Mouse (Mus musculus) lung, embryonic 16.5 days (tissue): ENCODE measurements around the gene St6galnac6. TPM values are rescaled to one million over a fixed set of nuclear protein-coding genes. Genes with fewer than 3 reads are reported as not detected.
A peak's percentile ranks its signal among the peaks of the same experiment; 100 is the strongest.

Experiments
- ATAC-seq: fragments of 200-750 bp; cut with Nextera tagmentation; 2 replicates; pipeline ENCODE4 v1.8.0; 2017; ENCODE audit warnings: low read depth, mild to moderate bottlenecking, moderate library complexity
- H3K27ac ChIP-seq: fragments of 300-500 bp; sonication (generic); 2 replicates; pipeline ENCODE4 v1.5.1; 2014; ENCODE audit warnings: mild to moderate bottlenecking, control low read depth, low read length
- H3K27me3 ChIP-seq: fragments of 300-500 bp; sonication (generic); 2 replicates; pipeline ENCODE4 v1.6.1; 2014; ENCODE audit warnings: low read depth, low read length, mixed read lengths; ENCODE audit not compliant: control insufficient read depth, insufficient read depth
- H3K36me3 ChIP-seq: fragments of 300-500 bp; sonication (generic); 2 replicates; pipeline ENCODE4 v1.6.1; 2014; ENCODE audit warnings: low read length; ENCODE audit not compliant: control insufficient read depth, insufficient read depth
- H3K4me1 ChIP-seq: fragments of 300-500 bp; sonication (generic); replicated peaks from 2 replicates; pipeline ENCODE4 v1.6.1; 2014; ENCODE audit warnings: low read length, mixed read lengths; ENCODE audit not compliant: control insufficient read depth, insufficient read depth
- H3K4me2 ChIP-seq: fragments of 300-500 bp; sonication (generic); 2 replicates; pipeline ENCODE4 v1.6.1; 2014; ENCODE audit warnings: low read depth, low read length, control low read depth
- H3K4me3 ChIP-seq: fragments of 300-500 bp; sonication (generic); 2 replicates; pipeline ENCODE4 v1.5.1; 2014; ENCODE audit warnings: mild to moderate bottlenecking, low read length, control low read depth
- H3K9ac ChIP-seq: fragments of 300-500 bp; sonication (generic); 2 replicates; pipeline ENCODE4 v1.6.1; 2014; ENCODE audit warnings: low read length, control low read depth
- H3K9me3 ChIP-seq: fragments of 300-500 bp; sonication (generic); 2 replicates; pipeline ENCODE4 v1.6.1; 2016; ENCODE audit warnings: low read length; ENCODE audit not compliant: control insufficient read depth
- WGBS: fragments of 180-500 bp; shearing (Covaris S2); extraction: QIAGEN DNeasy Blood & Tissue Kit; methylation state at CpG from one replicate; pipeline ENCODE4 v1.1.7; 2014; 5-methylcytosine and 5-hydroxymethylcytosine counted together
- polyA plus RNA-seq: library from polyadenylated mRNA; unstranded; fragments of >200 nt; fragmentation: Nextera tagmentation; extraction: Ambion mirVana; gene quantifications from 2 replicates; pipeline ENCODE4 v1.2.1, GENCODE M21; 2015

St6galnac6 gene
- polyA plus RNA-seq, 1 experiment from 2014 or later = 25.4 TPM

- 89% methylated on average over 13 of the region's 13 CpGs for WGBS
- Histone ChIP-seq H3K4me1 (peaks cover 6% of the 10 kb centered on the region; the same call in 1 of the 2 replicates), H3K27ac (no peak overlapping the region), H3K27me3 (no peaks in the 10 kb centered on the region), H3K9ac (no peak overlapping the region), H3K4me3 (no peak overlapping the region), H3K4me2 (no peak overlapping the region), H3K9me3 (no peaks in the 10 kb centered on the region), H3K36me3 (peaks cover 9% of the 10 kb centered on the region)
- ATAC-seq = no peak
Observed at GRCm38 (mm10) chr2:32596725-32597124, 2.8 kb upstream of the St6galnac6 start.

DNA sequence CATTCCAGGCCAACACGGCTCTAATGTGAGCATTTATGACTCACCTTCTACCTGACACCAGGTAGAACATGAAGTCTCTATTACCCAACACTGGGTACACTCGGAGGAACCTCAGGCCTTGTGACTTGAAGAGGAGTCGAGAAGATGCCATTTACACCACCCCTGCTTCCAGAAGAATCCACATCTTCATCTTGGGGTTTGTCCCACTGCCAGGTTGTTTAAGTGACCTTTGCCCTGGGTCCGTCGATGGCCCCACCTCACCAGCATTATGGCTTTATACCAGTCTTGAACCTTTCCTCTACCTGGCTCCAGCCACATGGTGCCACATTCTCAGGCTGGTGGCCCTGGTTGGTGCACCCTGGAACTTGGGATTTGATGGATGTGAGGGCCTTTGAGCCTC lies 2.3 kb upstream of the St6galnac6 start:
- 80% methylated on average over 5 of the region's 5 CpGs for WGBS
- Histone ChIP-seq H3K4me2 (no peak overlapping the region), H3K4me1 (peaks cover 11% of the 10 kb centered on the region), H3K27me3 (no peaks in the 10 kb centered on the region), H3K9me3 (no peaks in the 10 kb centered on the region), H3K27ac (no peak overlapping the region), H3K9ac (no peak overlapping the region), H3K36me3 (peaks cover 9% of the 10 kb centered on the region), H3K4me3 (no peak overlapping the region)
- no peak for ATAC-seq

DNA sequence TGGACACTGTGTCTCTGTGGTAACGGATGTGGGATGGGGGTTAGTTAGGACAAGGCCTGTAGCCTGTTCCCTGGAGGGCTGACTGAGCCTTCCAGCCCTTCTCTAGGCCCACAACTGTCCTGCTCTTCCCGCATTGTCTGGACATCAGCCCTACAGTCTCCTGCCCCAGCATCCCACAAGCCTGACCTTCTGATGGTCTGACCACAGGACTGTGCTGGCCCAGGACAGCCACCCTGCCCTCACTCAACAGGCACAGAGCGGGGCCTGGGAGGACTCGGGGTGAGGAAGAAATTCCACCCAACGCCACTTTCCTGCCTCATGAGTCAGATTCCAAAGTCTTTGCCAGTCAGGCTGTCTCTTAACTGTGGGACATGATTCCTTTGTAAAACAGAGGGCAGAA lies 1.8 kb upstream of the St6galnac6 start:
- H3K9ac ChIP-seq = no peak overlapping the region
- no peaks in the 10 kb centered on the region for H3K27me3 ChIP-seq
- no peak overlapping the region for H3K27ac ChIP-seq
- peaks cover 9% of the 10 kb centered on the region for H3K36me3 ChIP-seq
- no peak overlapping the region for H3K4me2 ChIP-seq
- H3K9me3 ChIP-seq = no peaks in the 10 kb centered on the region
- 84% methylated on average over 5 of the region's 5 CpGs for WGBS
- H3K4me1 ChIP-seq = peaks cover 10% of the 10 kb centered on the region
- no peak overlapping the region for H3K4me3 ChIP-seq
- no peak for ATAC-seq

DNA sequence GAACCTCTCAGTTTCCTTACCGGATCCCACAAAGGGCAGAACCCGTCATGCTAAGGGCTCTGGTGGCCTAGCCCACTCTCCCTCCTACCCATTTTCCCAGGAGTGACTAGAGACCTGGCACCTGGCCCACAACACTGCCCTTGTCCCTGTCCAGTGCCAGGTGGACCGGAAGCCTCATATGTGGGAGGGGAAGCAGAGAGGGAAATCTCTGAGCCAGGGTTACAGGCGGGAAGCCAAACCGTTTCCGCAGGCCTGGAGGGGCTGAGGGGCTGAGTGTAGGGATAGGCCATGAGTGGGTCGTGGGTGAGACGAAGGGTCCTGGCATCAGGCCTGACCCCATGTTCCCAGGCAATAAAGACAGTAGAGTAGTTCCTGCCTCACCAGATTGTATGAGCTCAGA lies 1.0 kb upstream of the St6galnac6 start:
- Histone ChIP-seq H3K27me3 (no peaks in the 10 kb centered on the region), H3K27ac (no peak overlapping the region), H3K4me1 (peaks cover 10% of the 10 kb centered on the region), H3K4me2 (no peak overlapping the region), H3K9ac (no peak overlapping the region), H3K4me3 (no peak overlapping the region), H3K36me3 (peaks cover 9% of the 10 kb centered on the region), H3K9me3 (no peaks in the 10 kb centered on the region)
- no peak for ATAC-seq
- 78% methylated on average over 8 of the region's 8 CpGs for WGBS

DNA sequence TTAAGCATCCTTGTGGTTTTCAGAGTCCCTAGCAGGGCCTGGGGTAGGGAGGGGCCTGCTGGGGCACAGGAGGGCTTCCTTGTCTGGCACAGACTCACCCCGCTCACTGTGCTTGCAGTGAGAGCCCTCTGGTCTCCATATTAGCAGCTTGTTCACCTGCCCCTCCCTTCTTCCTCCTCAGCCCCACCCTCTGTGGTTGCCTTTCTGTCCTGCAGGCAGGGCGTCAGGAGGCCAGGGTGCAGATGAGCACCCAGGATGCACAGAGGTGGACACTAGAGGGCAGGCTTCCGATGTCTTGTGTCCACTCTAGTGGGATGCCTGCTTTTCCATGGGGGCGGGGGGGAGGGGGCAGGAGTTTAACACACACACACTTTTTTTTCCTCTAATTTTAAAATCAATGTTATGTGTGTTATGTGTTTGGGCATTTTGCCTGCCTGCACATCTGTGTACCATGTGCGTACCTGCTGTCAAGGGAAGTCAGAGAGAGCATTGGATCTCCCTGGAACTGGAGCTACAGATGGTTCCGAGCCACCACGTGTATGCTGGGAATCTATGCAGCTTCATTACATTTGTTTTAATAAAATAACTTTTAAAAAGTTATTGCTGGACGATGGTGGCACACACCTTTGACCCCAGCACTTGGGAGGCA lies 2.0 kb downstream of the St6galnac6 start:
- peak; percentile 21 for ATAC-seq
- Histone ChIP-seq H3K4me3 (no peak overlapping the region), H3K27me3 (no peaks in the 10 kb centered on the region), H3K36me3 (peaks cover 5% of the 10 kb centered on the region; the same call in 1 of the 2 replicates), H3K4me1 (peaks cover 10% of the 10 kb centered on the region), H3K9ac (no peak overlapping the region), H3K4me2 (no peak overlapping the region), H3K27ac (no peak overlapping the region; the same call in 1 of the 2 replicates), H3K9me3 (no peaks in the 10 kb centered on the region)
- WGBS = 46% methylated on average over 8 of the region's 8 CpGs

- under 1% methylated on average over 11 of the region's 11 CpGs for WGBS
- no peaks in the 10 kb centered on the region for H3K36me3 ChIP-seq
- ATAC-seq = peak; percentile 77
- H3K27ac ChIP-seq = peak overlapping the region; percentile 45
- no peaks in the 10 kb centered on the region for H3K9me3 ChIP-seq
- no peaks in the 10 kb centered on the region for H3K27me3 ChIP-seq
- H3K4me3 ChIP-seq = peak overlapping the region; percentile 43
- H3K4me2 ChIP-seq = peak overlapping the region; percentile 51
- peaks cover 16% of the 10 kb centered on the region for H3K4me1 ChIP-seq
- peak overlapping the region; percentile 42; the same call in 1 of the 2 replicates for H3K9ac ChIP-seq
Observed at GRCm38 (mm10) chr2:32602600-32603054, 3.1 kb downstream of the St6galnac6 start.

- Histone ChIP-seq H3K9ac (no peak overlapping the region), H3K4me1 (peaks cover 30% of the 10 kb centered on the region), H3K4me2 (no peak overlapping the region), H3K27me3 (no peaks in the 10 kb centered on the region), H3K36me3 (no peaks in the 10 kb centered on the region), H3K9me3 (no peaks in the 10 kb centered on the region), H3K27ac (no peak overlapping the region), H3K4me3 (no peak overlapping the region)
- no peak for ATAC-seq
- 38% methylated on average over 10 of the region's 10 CpGs for WGBS
Observed at GRCm38 (mm10) chr2:32604631-32605030, 5.1 kb downstream of the St6galnac6 start.

GRCm38 (mm10) chr2:32606161-32607142 lies 6.9 kb downstream of the St6galnac6 start:
- peak overlapping the region; percentile 86 for H3K9ac ChIP-seq
- H3K4me2 ChIP-seq = peak overlapping the region; percentile 94
- no peaks in the 10 kb centered on the region for H3K27me3 ChIP-seq
- 12% methylated on average over 47 of the region's 55 CpGs for WGBS
- H3K36me3 ChIP-seq = no peaks in the 10 kb centered on the region
- ATAC-seq = peak; percentile 80
- H3K27ac ChIP-seq = peak overlapping the region; percentile 63
- H3K9me3 ChIP-seq = no peaks in the 10 kb centered on the region
- H3K4me1 ChIP-seq = peaks cover 42% of the 10 kb centered on the region
- H3K4me3 ChIP-seq = peak overlapping the region; percentile 68
